Comparison of ENCODE assay signal across 29 mouse cellular contexts in the genomic region with DNA sequence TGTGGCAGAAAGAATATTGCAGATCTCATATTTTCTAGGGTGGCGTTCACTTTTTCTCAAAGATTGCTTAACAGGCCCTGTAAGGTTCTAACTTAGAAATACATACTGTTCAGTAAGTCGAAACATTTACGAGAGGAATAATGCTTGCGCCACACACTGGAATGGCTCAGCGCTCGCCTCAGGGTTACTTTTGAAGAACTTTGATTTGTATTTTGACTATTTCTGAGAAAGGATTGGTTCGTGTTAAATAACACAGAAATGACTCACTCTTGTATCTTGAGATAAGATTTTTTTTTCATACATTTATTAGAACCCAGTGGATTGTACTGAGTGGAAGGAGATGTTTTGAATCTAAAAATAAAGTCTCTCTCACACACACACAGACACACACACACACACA. TPM values are rescaled to one million over a fixed set of nuclear protein-coding genes. Genes with fewer than 3 reads are reported as not detected.
DNase-seq lines count a peak whose midpoint lies in the region; ATAC-seq lines count a peak whose summit lies in the region.
"Had no signal": no experiment of that assay in that cellular context is flagged by ENCODE, and none has a peak within 500 bp of the region (broad histone marks: within the 10 kb centered on the region; RNA-seq: fewer than 3 reads in every experiment).

No protein-coding gene starts in this region.

- no peak for DNase-seq in lung, postnatal 10 days
- DNase-seq in 3T3-L1 (ENCODE audit: low read depth, low spot score) (peak; percentile 80), NIH3T3 (ENCODE audit: low read depth) (peak; percentile 89)
- DNase-seq in adrenal gland, postnatal 36 days, result peak; percentile 17 to 33
- no peak for DNase-seq in kidney, postnatal 25 days
- DNase-seq in layer of hippocampus, postnatal 14 days (ENCODE audit: low spot score in 2 of 2), result no peak
- DNase-seq: cerebellum, adult 11 months; cerebellum, adult 9-10 months; gastrocnemius, postnatal 10 days; kidney, adult 18-20 months; kidney, postnatal 36 days; liver, embryonic 13.5 days; lung, adult 18-20 months; midbrain, embryonic 14.5 days; right cerebral cortex, postnatal 25 days had no signal

- H3K9ac ChIP-seq in lung, embryonic 16.5 days (ENCODE audit: low read length), result no peak overlapping the region
- H3K9ac ChIP-seq: embryonic facial prominence, embryonic 13.5 days; forebrain, embryonic 13.5 days; heart, embryonic 15.5 days; kidney, embryonic 15.5 days; limb, embryonic 15.5 days; liver, embryonic 13.5 days; stomach, embryonic 15.5 days had no signal

- no peak for ATAC-seq in lung, embryonic 16.5 days (ENCODE audit: low read depth)
- ATAC-seq: forebrain, embryonic 13.5 days; hindbrain, embryonic 16.5 days; Patski had no signal

- no peaks in the 10 kb centered on the region for H3K9me3 ChIP-seq in lung, embryonic 16.5 days (ENCODE audit: control insufficient read depth, low read length)
- H3K9me3 ChIP-seq: embryonic facial prominence, embryonic 13.5 days; forebrain, embryonic 13.5 days; G1E; heart, embryonic 10.5 days; heart, embryonic 15.5 days; kidney, embryonic 15.5 days; limb, embryonic 15.5 days; liver, embryonic 13.5 days; megakaryocyte, embryonic 14.5 days; stomach, embryonic 15.5 days had no signal

- 0 out of 2 replicates have a peak overlapping the region, but pooled peaks have one; percentile 20 for H3K27ac ChIP-seq in lung, embryonic 16.5 days (ENCODE audit: low read length)
- H3K27ac ChIP-seq: embryonic facial prominence, embryonic 13.5 days; forebrain, embryonic 13.5 days; heart, embryonic 10.5 days; heart, embryonic 15.5 days; kidney, embryonic 15.5 days; layer of hippocampus, adult 2 months; limb, embryonic 15.5 days; liver, embryonic 13.5 days; stomach, embryonic 15.5 days had no signal

- no peak overlapping the region for H3K4me3 ChIP-seq in lung, embryonic 16.5 days (ENCODE audit: low read length)
- H3K4me3 ChIP-seq: embryonic facial prominence, embryonic 13.5 days; erythroblast, embryonic 14.5 days; forebrain, embryonic 13.5 days; heart, embryonic 10.5 days; heart, embryonic 15.5 days; kidney, embryonic 15.5 days; layer of hippocampus, adult 2 months; limb, embryonic 15.5 days; liver, embryonic 13.5 days; megakaryocyte, embryonic 14.5 days; stomach, embryonic 15.5 days had no signal

- H3K4me1 ChIP-seq in lung, embryonic 16.5 days (replicated peaks; ENCODE audit: control insufficient read depth, insufficient read depth, low read length), result peaks cover 5% of the 10 kb centered on the region; the same call in 1 of the 2 replicates
- H3K4me1 ChIP-seq: embryonic facial prominence, embryonic 13.5 days; forebrain, embryonic 13.5 days; heart, embryonic 10.5 days; heart, embryonic 15.5 days; limb, embryonic 15.5 days; liver, embryonic 13.5 days; megakaryocyte, embryonic 14.5 days; stomach, embryonic 15.5 days had no signal

- 62% methylated on average over 7 of the region's 7 CpGs for WGBS in lung, embryonic 16.5 days

- H3K4me2 ChIP-seq in lung, embryonic 16.5 days (ENCODE audit: low read depth, low read length), result no peak overlapping the region
- H3K4me2 ChIP-seq: embryonic facial prominence, embryonic 13.5 days; forebrain, embryonic 13.5 days; heart, embryonic 15.5 days; kidney, embryonic 15.5 days; limb, embryonic 15.5 days; liver, embryonic 13.5 days; stomach, embryonic 15.5 days had no signal

- no peaks in the 10 kb centered on the region for H3K27me3 ChIP-seq in lung, embryonic 16.5 days (ENCODE audit: control insufficient read depth, insufficient read depth, low read depth, low read length)
- H3K27me3 ChIP-seq: embryonic facial prominence, embryonic 13.5 days; forebrain, embryonic 13.5 days; heart, embryonic 15.5 days; kidney, embryonic 15.5 days; limb, embryonic 15.5 days; liver, embryonic 13.5 days; megakaryocyte, embryonic 14.5 days; Patski; stomach, embryonic 15.5 days had no signal

- H3K36me3 ChIP-seq in lung, embryonic 16.5 days (ENCODE audit: control insufficient read depth, insufficient read depth, low read length), result no peaks in the 10 kb centered on the region
- H3K36me3 ChIP-seq: embryonic facial prominence, embryonic 13.5 days; G1E; heart, embryonic 10.5 days; heart, embryonic 15.5 days; kidney, embryonic 15.5 days; limb, embryonic 15.5 days; liver, embryonic 13.5 days; stomach, embryonic 15.5 days had no signal

RNA-seq across cellular contexts. Expression of a gene that starts 56.7 kb away (rescaled TPM):
- 17.3 and 22.7 TPM in 2 replicates for polyA plus RNA-seq in lung, embryonic 16.5 days (2015; fragmentation: Nextera tagmentation; extraction: Ambion mirVana)
- 10 to 100 TPM; 15.3 to 15.7 TPM for total RNA-seq in adrenal gland, postnatal 36 days (2021)
- 1 to 10 TPM; 7.0 to 8.9 TPM for total RNA-seq in layer of hippocampus, postnatal 14 days (2021)

RNA-seq across cellular contexts. Expression of a gene that starts 57.9 kb away (rescaled TPM):
- polyA plus RNA-seq in lung, embryonic 16.5 days (2015; fragmentation: Nextera tagmentation; extraction: Ambion mirVana), result 15.1 and 17.1 TPM in 2 replicates
- 1 to 10 TPM; 6.0 to 7.1 TPM for total RNA-seq in adrenal gland, postnatal 36 days (2021)
- 1 to 10 TPM; 4.8 TPM for total RNA-seq in layer of hippocampus, postnatal 14 days (2021)

Comparison
In these comparisons a context has a peak if more than half of its experiments do, and no peak if none do; other contexts are left out.
1. DNase-seq: peak in 3T3-L1 (single experiment), NIH3T3 (single experiment) and adrenal gland, postnatal 36 days (2 of 2); none in lung, postnatal 10 days (single experiment), kidney, postnatal 25 days (0 of 2) and layer of hippocampus, postnatal 14 days (0 of 2).